13 mouse cellular contexts compared by ENCODE assay signal in genomic region chr2:6267066-6267465, GRCm38 (mm10). TPM values are rescaled to one million over a fixed set of nuclear protein-coding genes. Genes with fewer than 3 reads are reported as not detected.
DNase-seq lines count a peak whose midpoint lies in the region; ATAC-seq lines count a peak whose summit lies in the region.
"Had no signal": no experiment of that assay in that cellular context is flagged by ENCODE, and none has a peak within 500 bp of the region (broad histone marks: within the 10 kb centered on the region; RNA-seq: fewer than 3 reads in every experiment).

No protein-coding gene starts in this region.

- 64% methylated on average over 6 of the region's 6 CpGs for WGBS in heart, embryonic 14.5 days
- WGBS in neural tube, embryonic 13.5 days: 35% methylated on average over 6 of the region's 6 CpGs
- WGBS in kidney, embryonic 14.5 days: 46% methylated on average over 6 of the region's 6 CpGs

- H3K4me1 ChIP-seq in heart, embryonic 14.5 days (ENCODE audit: control insufficient read depth in 2 of 2, insufficient read depth in 2 of 2, low read length in 2 of 2): peaks cover 9 to 23% of the 10 kb centered on the region in 2 experiments
- H3K4me1 ChIP-seq in neural tube, embryonic 13.5 days (replicated peaks): peaks cover 26% of the 10 kb centered on the region
- peaks cover 6% of the 10 kb centered on the region; the same call in 1 of the 2 replicates for H3K4me1 ChIP-seq in kidney, embryonic 14.5 days (ENCODE audit: control insufficient read depth, insufficient read depth, low read length)
- H3K4me1 ChIP-seq: stomach, embryonic 15.5 days had no signal

- H3K9me3 ChIP-seq in heart, embryonic 14.5 days (ENCODE audit: control insufficient read depth, low read length): no peaks in the 10 kb centered on the region
- H3K9me3 ChIP-seq in neural tube, embryonic 13.5 days: peaks cover 6% of the 10 kb centered on the region; the same call in 1 of the 2 replicates
- no peaks in the 10 kb centered on the region for H3K9me3 ChIP-seq in kidney, embryonic 14.5 days (ENCODE audit: control insufficient read depth, low read length)
- H3K9me3 ChIP-seq: stomach, embryonic 15.5 days had no signal

- H3K4me3 ChIP-seq in heart, embryonic 14.5 days (ENCODE audit: control insufficient read depth in 1 of 2, insufficient read depth in 1 of 2, low read depth in 1 of 2, low read length in 2 of 2): no peak overlapping the region
- no peak overlapping the region for H3K4me3 ChIP-seq in neural tube, embryonic 13.5 days
- H3K4me3 ChIP-seq in kidney, embryonic 14.5 days (ENCODE audit: low read length): no peak overlapping the region
- H3K4me3 ChIP-seq: forebrain, embryonic 10.5 days; stomach, embryonic 15.5 days had no signal

- peak overlapping the region; percentile 52 for H3K4me2 ChIP-seq in heart, embryonic 14.5 days (ENCODE audit: low read length)
- no peak overlapping the region for H3K4me2 ChIP-seq in neural tube, embryonic 13.5 days
- no peak overlapping the region for H3K4me2 ChIP-seq in kidney, embryonic 14.5 days (replicated peaks; ENCODE audit: low read depth, low read length)
- H3K4me2 ChIP-seq: stomach, embryonic 15.5 days had no signal

- DNase-seq in heart, adult 11 months: no peak
- DNase-seq in neural tube, embryonic 10.5 days (ENCODE audit: extremely low spot score, low spot score): no peak
- no peak for DNase-seq in Muller cell, postnatal 12 days (ENCODE audit: inconsistent ontology term)
- DNase-seq: right cerebral cortex, postnatal 4 days; thymus, postnatal 4 days had no signal

- H3K9ac ChIP-seq in heart, embryonic 14.5 days (ENCODE audit: low read length): peak overlapping the region; percentile 35; the same call in 1 of the 2 replicates
- peak overlapping the region; percentile 45 for H3K9ac ChIP-seq in neural tube, embryonic 13.5 days
- H3K9ac ChIP-seq in kidney, embryonic 14.5 days (ENCODE audit: low read depth, low read length): no peak overlapping the region
- H3K9ac ChIP-seq: stomach, embryonic 15.5 days had no signal

- H3K27me3 ChIP-seq in heart, embryonic 14.5 days (ENCODE audit: control insufficient read depth, insufficient read depth, low read length): no peaks in the 10 kb centered on the region
- H3K27me3 ChIP-seq in neural tube, embryonic 13.5 days: peaks cover 18% of the 10 kb centered on the region
- H3K27me3 ChIP-seq in kidney, embryonic 14.5 days (ENCODE audit: control insufficient read depth, insufficient read depth, low read length): no peaks in the 10 kb centered on the region
- H3K27me3 ChIP-seq: Patski; stomach, embryonic 15.5 days had no signal

- no peaks in the 10 kb centered on the region for H3K36me3 ChIP-seq in heart, embryonic 14.5 days (ENCODE audit: control insufficient read depth, insufficient read depth, low read length)
- no peaks in the 10 kb centered on the region for H3K36me3 ChIP-seq in neural tube, embryonic 13.5 days
- H3K36me3 ChIP-seq in kidney, embryonic 14.5 days (ENCODE audit: control insufficient read depth, insufficient read depth, low read length): no peaks in the 10 kb centered on the region
- H3K36me3 ChIP-seq: forebrain, embryonic 10.5 days; stomach, embryonic 15.5 days had no signal

- no peak for ATAC-seq in heart, embryonic 14.5 days (ENCODE audit: insufficient number of reproducible peaks, insufficient read depth, low FRiP score, low read depth)
- ATAC-seq in neural tube, embryonic 13.5 days (ENCODE audit: low read depth): 0 out of 2 replicates have a peak, but pooled peaks have one; percentile 10
- 0 out of 2 replicates have a peak, but pooled peaks have one; percentile 1 for ATAC-seq in megakaryocyte progenitor cell, adult 5-6 weeks (replicated peaks; ENCODE audit: poor library complexity)
- no peak for ATAC-seq in kidney, embryonic 14.5 days (ENCODE audit: low FRiP score, low TSS enrichment)
- ATAC-seq: CD4-positive, CD25-positive, alpha-beta regulatory T cell, adult 4 months had no signal

- H3K27ac ChIP-seq in heart, embryonic 14.5 days (replicated peaks in 1 of 2; ENCODE audit: control insufficient read depth in 1 of 2, insufficient read depth in 1 of 2, low read depth in 2 of 2, low read length in 2 of 2): peak overlapping the region; percentile 47 to 67
- H3K27ac ChIP-seq in neural tube, embryonic 13.5 days (replicated peaks): peak overlapping the region; percentile 67
- no peak overlapping the region for H3K27ac ChIP-seq in kidney, embryonic 14.5 days (ENCODE audit: low read depth, low read length)
- H3K27ac ChIP-seq: forebrain, embryonic 10.5 days; stomach, embryonic 15.5 days had no signal

RNA-seq across cellular contexts. Expression of gene Echdc3, which starts 54.2 kb away (rescaled TPM):
- 11.0 and 12.0 TPM in 2 replicates for polyA plus RNA-seq in heart, embryonic 14.5 days (2014; fragmentation: Nextera tagmentation; extraction: Ambion mirVana)
- 1.3 and 1.9 TPM in 2 replicates for polyA plus RNA-seq in neural tube, embryonic 13.5 days (2015; fragmentation: Nextera tagmentation; extraction: Ambion mirVana)
- 1.2 and 2.4 TPM in 2 replicates for total RNA-seq in megakaryocyte progenitor cell, adult 5-6 weeks (2015)
- total RNA-seq in megakaryocyte progenitor cell, adult 5-6 weeks (2017): 0.41 and 1.5 TPM in 2 replicates
- polyA plus RNA-seq in kidney, embryonic 14.5 days (2014; fragmentation: Nextera tagmentation; extraction: Ambion mirVana): 7.0 and 7.4 TPM in 2 replicates
- polyA plus RNA-seq: CD4-positive, CD25-positive, alpha-beta regulatory T cell, adult 4 months had no signal

RNA-seq across cellular contexts. Expression of gene Usp6nl, which starts 55.4 kb away (rescaled TPM):
- 6.7 and 7.5 TPM in 2 replicates for polyA plus RNA-seq in heart, embryonic 14.5 days (2014; fragmentation: Nextera tagmentation; extraction: Ambion mirVana)
- polyA plus RNA-seq in neural tube, embryonic 13.5 days (2015; fragmentation: Nextera tagmentation; extraction: Ambion mirVana): 7.9 and 9.3 TPM in 2 replicates
- total RNA-seq in megakaryocyte progenitor cell, adult 5-6 weeks (2015): 13.3 and 19.2 TPM in 2 replicates
- 7.0 and 8.8 TPM in 2 replicates for total RNA-seq in megakaryocyte progenitor cell, adult 5-6 weeks (2017)
- 5.6 and 15.9 TPM in 2 replicates for polyA plus RNA-seq in kidney, embryonic 14.5 days (2014; fragmentation: Nextera tagmentation; extraction: Ambion mirVana)

Comparison
In these comparisons a context has a peak if more than half of its experiments do, and no peak if none do; other contexts are left out.
1. ATAC-seq: peak in neural tube, embryonic 13.5 days (single experiment) and megakaryocyte progenitor cell, adult 5-6 weeks (single experiment); none in heart, embryonic 14.5 days (single experiment) and kidney, embryonic 14.5 days (single experiment).